Mouse (Mus musculus): ENCODE measurements around the gene Gstm4. TPM values are rescaled to one million over a fixed set of nuclear protein-coding genes. Genes with fewer than 3 reads are reported as not detected.

Gene Gstm4
- total and polyA plus RNA-seq, 2 experiments from 2014 or later = 10.9 to 17.9 TPM

DNA sequence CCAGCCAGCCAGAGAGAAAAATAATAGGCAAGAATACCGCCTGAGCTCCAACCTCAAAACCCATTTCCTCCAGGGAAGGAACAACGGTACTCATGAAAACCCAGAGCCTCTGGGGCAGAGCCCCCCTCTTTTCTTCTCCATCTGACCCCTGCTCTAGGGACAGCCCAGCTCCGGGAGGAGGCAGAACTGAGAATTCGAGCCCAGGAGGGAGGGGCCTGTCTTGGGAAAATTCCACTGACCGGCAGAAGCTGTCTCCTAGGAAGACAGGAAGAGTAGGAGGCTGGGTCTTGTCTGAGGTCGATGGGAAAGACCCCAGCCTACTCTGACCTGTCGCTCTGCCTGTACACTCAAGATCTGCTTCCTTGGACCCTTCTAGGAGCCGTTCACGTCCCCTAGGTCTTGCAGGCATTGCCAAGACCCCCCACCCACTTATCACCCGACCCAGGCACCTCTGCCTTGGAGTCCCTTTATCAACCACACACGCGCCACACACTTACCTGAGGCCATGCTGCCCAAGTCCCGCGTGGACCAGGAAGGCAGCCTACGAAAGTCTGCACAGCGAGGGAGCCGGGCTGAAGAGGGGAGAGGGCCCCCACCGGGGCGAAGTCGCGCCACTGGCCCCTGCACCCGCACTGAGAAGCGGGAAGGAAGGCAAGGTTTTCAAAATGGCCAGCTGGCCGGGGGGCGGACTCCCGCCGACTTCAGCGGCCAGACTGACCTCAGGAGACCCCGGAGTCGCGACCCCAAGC lies 41.2 kb upstream of the Gstm4 start:
- H3K4me2 ChIP-seq (ENCODE audit: low read depth, low read length) = peak overlapping the region; percentile 98
- H3K27ac ChIP-seq (ENCODE audit: low read depth) = peak overlapping the region; percentile 86
- under 1% methylated on average over 28 of the region's 31 CpGs for WGBS
- peaks cover 37% of the 10 kb centered on the region for H3K4me1 ChIP-seq (ENCODE audit: control insufficient read depth, insufficient read depth)
- TF ChIP-seq CTCF (IDR thresholded peaks at IDR 0.05; ENCODE audit: low read depth) (no peak), EP300 (IDR thresholded peaks at IDR 0.05; ENCODE audit: low read depth) (no peak)
- DNase-seq (ENCODE audit: low spot score) (peak; percentile 73), ATAC-seq (ENCODE audit: insufficient read depth, low read depth) (peak; percentile 72)
- peak overlapping the region; percentile 58 for H3K4me3 ChIP-seq (ENCODE audit: low read depth, low read length)
- H3K9ac ChIP-seq (replicated peaks; ENCODE audit: low read depth, low read length) = peak overlapping the region; percentile 53
- H3K36me3 ChIP-seq (replicated peaks; ENCODE audit: control insufficient read depth, insufficient read depth, low read length) = no peaks in the 10 kb centered on the region
- H3K27me3 ChIP-seq (ENCODE audit: control insufficient read depth, insufficient read depth, low read length) = no peaks in the 10 kb centered on the region
- no peaks in the 10 kb centered on the region for H3K9me3 ChIP-seq (replicated peaks; ENCODE audit: control insufficient read depth, low read length)

DNA sequence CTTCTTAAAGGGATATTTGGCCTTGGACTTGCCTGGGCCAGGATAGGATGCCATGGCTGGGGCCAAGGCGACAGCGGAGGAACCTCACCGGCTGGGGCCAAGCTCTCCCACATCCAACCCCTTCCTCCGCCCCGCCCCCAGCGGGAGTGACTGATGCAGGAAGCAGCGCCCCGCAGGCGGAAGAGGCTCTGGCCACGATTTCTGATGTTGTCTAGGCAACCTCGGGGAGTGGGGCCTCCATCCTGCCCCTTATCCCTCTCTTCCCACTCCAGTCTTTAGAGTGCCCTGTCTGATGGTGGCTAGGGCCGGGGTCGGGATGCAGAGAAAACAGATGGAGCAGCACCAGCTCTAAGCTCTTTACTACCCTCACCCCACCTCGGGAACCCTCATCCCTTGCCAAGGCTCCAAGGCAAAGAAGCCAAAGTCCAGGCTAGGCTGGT lies 40.6 kb upstream of the Gstm4 start:
- Histone ChIP-seq H3K4me1 (ENCODE audit: control insufficient read depth, insufficient read depth) (peaks cover 37% of the 10 kb centered on the region), H3K36me3 (replicated peaks; ENCODE audit: control insufficient read depth, insufficient read depth, low read length) (0 out of 2 replicates have a peak, but pooled peaks cover 6% of the 10 kb centered on the region), H3K9me3 (replicated peaks; ENCODE audit: control insufficient read depth, low read length) (no peaks in the 10 kb centered on the region), H3K4me2 (ENCODE audit: low read depth, low read length) (peak overlapping the region; percentile 98), H3K9ac (replicated peaks; ENCODE audit: low read depth, low read length) (peak overlapping the region; percentile 53), H3K27me3 (ENCODE audit: control insufficient read depth, insufficient read depth, low read length) (no peaks in the 10 kb centered on the region), H3K27ac (ENCODE audit: low read depth) (peak overlapping the region; percentile 86), H3K4me3 (ENCODE audit: low read depth, low read length) (peak overlapping the region; percentile 58)
- no peak for TF ChIP-seq CTCF (IDR thresholded peaks at IDR 0.05; ENCODE audit: low read depth)
- no peak; the same call in 1 of the 2 replicates for TF ChIP-seq EP300 (IDR thresholded peaks at IDR 0.05; ENCODE audit: low read depth)
- peak; percentile 80 for ATAC-seq (ENCODE audit: insufficient read depth, low read depth)
- 0% methylated on average over 14 of the region's 14 CpGs for WGBS
- peak; percentile 90 for DNase-seq (ENCODE audit: low spot score)

DNA sequence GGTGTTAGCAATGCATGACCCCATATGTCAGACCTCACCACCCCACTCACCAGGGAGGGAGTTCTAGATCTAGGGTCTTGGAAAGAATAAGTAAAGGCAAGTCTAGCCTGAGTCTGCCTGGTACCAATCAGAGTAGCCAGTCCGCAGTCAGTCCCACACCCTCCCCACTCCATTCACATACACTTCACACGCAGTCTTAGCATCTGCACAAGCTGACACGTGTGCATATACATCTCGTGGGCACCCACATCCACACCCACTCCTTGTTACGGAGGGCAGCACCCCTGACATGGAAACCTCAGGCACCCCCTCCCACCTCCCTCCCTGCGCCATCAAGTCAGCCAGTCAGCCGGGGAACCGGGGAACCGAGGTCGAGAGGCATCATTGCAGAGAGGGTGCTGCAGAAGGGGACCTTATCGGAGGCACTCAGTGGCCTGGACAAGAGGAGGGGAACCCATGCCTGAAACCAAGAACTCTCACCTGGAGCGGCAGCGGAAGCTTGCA lies 40.1 kb upstream of the Gstm4 start:
- H3K4me3 ChIP-seq (ENCODE audit: low read depth, low read length) = peak overlapping the region; percentile 58
- H3K9ac ChIP-seq (replicated peaks; ENCODE audit: low read depth, low read length) = peak overlapping the region; percentile 12; the same call in 1 of the 2 replicates
- WGBS = 14% methylated on average over 13 of the region's 13 CpGs
- ATAC-seq (ENCODE audit: insufficient read depth, low read depth) (no peak), DNase-seq (ENCODE audit: low spot score) (no peak)
- H3K27ac ChIP-seq (ENCODE audit: low read depth) = peak overlapping the region; percentile 86
- H3K27me3 ChIP-seq (ENCODE audit: control insufficient read depth, insufficient read depth, low read length) = no peaks in the 10 kb centered on the region
- 0 out of 2 replicates have a peak, but pooled peaks cover 10% of the 10 kb centered on the region for H3K36me3 ChIP-seq (replicated peaks; ENCODE audit: control insufficient read depth, insufficient read depth, low read length)
- H3K4me2 ChIP-seq (ENCODE audit: low read depth, low read length) = peak overlapping the region; percentile 98
- no peaks in the 10 kb centered on the region for H3K9me3 ChIP-seq (replicated peaks; ENCODE audit: control insufficient read depth, low read length)
- H3K4me1 ChIP-seq (ENCODE audit: control insufficient read depth, insufficient read depth) = peaks cover 37% of the 10 kb centered on the region
- TF ChIP-seq CTCF (IDR thresholded peaks at IDR 0.05; ENCODE audit: low read depth) (no peak), EP300 (IDR thresholded peaks at IDR 0.05; ENCODE audit: low read depth) (no peak)

DNA sequence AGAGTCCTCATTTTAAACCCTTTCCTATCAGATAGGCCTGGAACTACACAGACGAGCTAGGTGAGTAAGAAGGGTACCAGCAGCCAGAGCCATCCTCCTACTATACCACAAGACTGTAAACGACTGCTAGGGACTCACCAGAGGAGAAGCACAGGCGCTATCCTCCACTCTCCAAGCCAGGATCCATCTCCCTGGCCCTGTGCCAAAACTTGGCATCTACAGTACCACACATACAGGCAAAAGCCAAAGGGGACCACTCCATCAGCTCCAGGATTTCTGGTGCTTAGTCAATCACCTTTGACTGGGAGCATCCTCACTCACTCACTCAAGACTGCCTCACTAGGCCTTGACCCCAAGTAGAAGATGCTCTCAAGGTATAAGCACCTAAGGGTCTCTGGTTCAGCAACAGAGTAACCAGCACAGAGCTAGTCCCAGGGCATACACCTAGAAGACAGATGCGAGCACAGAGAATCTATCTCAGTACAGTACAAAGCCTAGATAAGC lies 39.3 kb upstream of the Gstm4 start:
- TF ChIP-seq CTCF (IDR thresholded peaks at IDR 0.05; ENCODE audit: low read depth) (no peak), EP300 (IDR thresholded peaks at IDR 0.05; ENCODE audit: low read depth) (no peak)
- Histone ChIP-seq H3K27me3 (ENCODE audit: control insufficient read depth, insufficient read depth, low read length) (no peaks in the 10 kb centered on the region), H3K4me2 (ENCODE audit: low read depth, low read length) (peak overlapping the region; percentile 98; the same call in 1 of the 2 replicates), H3K9me3 (replicated peaks; ENCODE audit: control insufficient read depth, low read length) (no peaks in the 10 kb centered on the region), H3K4me3 (ENCODE audit: low read depth, low read length) (no peak overlapping the region), H3K27ac (ENCODE audit: low read depth) (no peak overlapping the region), H3K9ac (replicated peaks; ENCODE audit: low read depth, low read length) (no peak overlapping the region), H3K4me1 (ENCODE audit: control insufficient read depth, insufficient read depth) (peaks cover 37% of the 10 kb centered on the region), H3K36me3 (replicated peaks; ENCODE audit: control insufficient read depth, insufficient read depth, low read length) (peaks cover 17% of the 10 kb centered on the region; the same call in 1 of the 2 replicates)
- ATAC-seq (ENCODE audit: insufficient read depth, low read depth) (no peak), DNase-seq (ENCODE audit: low spot score) (no peak)
- 60% methylated on average over 4 of the region's 4 CpGs for WGBS

DNA sequence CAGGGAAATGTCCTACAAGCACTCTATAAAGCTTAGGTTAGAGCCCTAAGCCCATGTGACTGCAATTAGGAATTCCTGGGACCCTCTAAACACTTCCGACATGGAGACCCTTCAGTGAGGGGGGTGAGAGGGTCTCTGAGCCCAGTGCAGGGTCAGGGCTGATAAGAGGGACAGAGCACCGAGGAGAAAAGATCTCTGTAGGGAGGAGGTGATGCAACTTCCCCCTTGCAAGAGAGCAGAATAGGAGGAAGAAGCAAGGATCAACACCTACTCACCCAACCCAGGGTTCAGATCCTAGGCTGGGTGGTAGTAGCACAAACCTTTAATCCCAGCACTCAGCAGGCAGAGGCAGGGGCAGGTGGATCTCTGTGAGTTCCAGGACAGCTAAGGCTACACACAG lies 38.5 kb upstream of the Gstm4 start:
- H3K4me3 ChIP-seq (ENCODE audit: low read depth, low read length) = no peak overlapping the region
- ATAC-seq (ENCODE audit: insufficient read depth, low read depth) (no peak), DNase-seq (ENCODE audit: low spot score) (no peak)
- H3K4me1 ChIP-seq (ENCODE audit: control insufficient read depth, insufficient read depth) = peaks cover 37% of the 10 kb centered on the region
- H3K36me3 ChIP-seq (replicated peaks; ENCODE audit: control insufficient read depth, insufficient read depth, low read length) = peaks cover 25% of the 10 kb centered on the region; the same call in 1 of the 2 replicates
- H3K9ac ChIP-seq (replicated peaks; ENCODE audit: low read depth, low read length) = no peak overlapping the region
- H3K9me3 ChIP-seq (replicated peaks; ENCODE audit: control insufficient read depth, low read length) = no peaks in the 10 kb centered on the region
- no peak overlapping the region for H3K4me2 ChIP-seq (ENCODE audit: low read depth, low read length)
- H3K27me3 ChIP-seq (ENCODE audit: control insufficient read depth, insufficient read depth, low read length) = no peaks in the 10 kb centered on the region
- TF ChIP-seq EP300 (IDR thresholded peaks at IDR 0.05; ENCODE audit: low read depth) (no peak), CTCF (IDR thresholded peaks at IDR 0.05; ENCODE audit: low read depth) (no peak)
- H3K27ac ChIP-seq (ENCODE audit: low read depth) = 0 out of 2 replicates have a peak overlapping the region, but pooled peaks have one; percentile 44
- 32% methylated on average over 2 of the region's 2 CpGs for WGBS
